Mouse (Mus musculus) retina, embryonic 14.5 days (tissue): ENCODE measurements around the gene Cldn22.

Source experiments
- DNase-seq: peaks from one replicate; pipeline ENCODE4 v3.0.0-alpha.2; 2015; ENCODE audit warnings: low spot score

Gene Cldn22

GRCm38 (mm10) chr8:47833944-47834343 is 9.7 kb downstream of the Cldn22 start:
- DNase-seq, result no peak

GRCm38 (mm10) chr8:47843063-47843462 is 18.8 kb downstream of the Cldn22 start:
- DNase-seq, result no peak

GRCm38 (mm10) chr8:47843651-47844050 is 19.4 kb downstream of the Cldn22 start:
- no peak for DNase-seq

- peak; percentile 63 for DNase-seq
These were observed 21.7 kb downstream of the Cldn22 start for GRCm38 (mm10) chr8:47845956-47846355.

GRCm38 (mm10) chr8:47847161-47847560 is 22.9 kb downstream of the Cldn22 start:
- no peak for DNase-seq

GRCm38 (mm10) chr8:47847931-47848330 is 23.6 kb downstream of the Cldn22 start:
- DNase-seq, result no peak

GRCm38 (mm10) chr8:47849842-47850241 is 25.6 kb downstream of the Cldn22 start:
- DNase-seq, result no peak

- no peak for DNase-seq
These were observed 27.7 kb downstream of the Cldn22 start for GRCm38 (mm10) chr8:47851824-47852502.

- DNase-seq, result no peak
These were observed 28.5 kb downstream of the Cldn22 start for GRCm38 (mm10) chr8:47852737-47853136.

- no peak for DNase-seq
These were observed 29.1 kb downstream of the Cldn22 start for GRCm38 (mm10) chr8:47853356-47853755.

- no peak for DNase-seq
These were observed 35.0 kb downstream of the Cldn22 start for GRCm38 (mm10) chr8:47859259-47859658.

GRCm38 (mm10) chr8:47866568-47866967 is 42.3 kb downstream of the Cldn22 start:
- DNase-seq, result no peak

- peak; percentile 92 for DNase-seq
These were observed 42.8 kb downstream of the Cldn22 start for GRCm38 (mm10) chr8:47867067-47867466.

- DNase-seq, result peak; percentile 81
These were observed 48.3 kb downstream of the Cldn22 start for GRCm38 (mm10) chr8:47872361-47873107.

- no peak for DNase-seq
These were observed 50.4 kb downstream of the Cldn22 start for GRCm38 (mm10) chr8:47874497-47875178.
